Comparison of ENCODE assay signal across 12 mouse cellular contexts in the genomic region with DNA sequence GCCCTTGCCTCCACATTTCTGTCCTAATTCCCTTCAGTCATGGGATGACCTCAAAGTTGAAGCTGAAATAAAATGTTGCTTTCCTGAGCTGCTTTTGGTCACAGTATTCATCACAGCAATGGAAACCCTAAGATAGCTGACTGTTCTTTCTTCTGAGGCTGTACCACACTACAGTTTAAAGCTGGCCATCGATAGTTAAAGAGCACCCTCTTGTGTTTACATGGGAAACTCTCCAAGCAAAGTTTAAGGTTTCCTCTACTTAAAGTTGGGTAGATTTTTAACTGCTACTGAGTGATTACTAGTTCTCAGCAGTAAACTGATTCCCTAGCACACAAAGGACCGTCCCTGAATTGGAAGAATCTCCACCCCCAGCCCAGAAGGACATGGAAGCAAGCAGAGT. TPM values are rescaled to one million over a fixed set of nuclear protein-coding genes. Genes with fewer than 3 reads are reported as not detected.
DNase-seq lines count a peak whose midpoint lies in the region; ATAC-seq and TF ChIP-seq lines count a peak whose summit lies in the region.
"Had no signal": no experiment of that assay in that cellular context is flagged by ENCODE, and none has a peak within 500 bp of the region (broad histone marks: within the 10 kb centered on the region; RNA-seq: fewer than 3 reads in every experiment).

No protein-coding gene starts in this region.

- no peak for TF ChIP-seq POLR2A in brain, embryonic 14.5 days (IDR thresholded peaks at IDR 0.05; ENCODE audit: borderline replicate concordance, extremely low read depth, insufficient read depth, insufficient read length, poor library complexity, severe bottlenecking)

- no peak overlapping the region for H3K4me2 ChIP-seq in kidney, postnatal 0 days (ENCODE audit: low read length)
- H3K4me2 ChIP-seq: lung, embryonic 15.5 days had no signal

- peak; percentile 79 for DNase-seq in kidney, postnatal 0 days (ENCODE audit: low spot score)
- no peak for DNase-seq in kidney, postnatal 4 days
- peak; percentile 52 for DNase-seq in brain, embryonic 14.5 days (ENCODE audit: low read depth)
- no peak for DNase-seq in heart, postnatal 4 days
- no peak for DNase-seq in spleen, postnatal 36 days (ENCODE audit: low spot score in 2 of 2)
- DNase-seq in adrenal gland, postnatal 14 days: no peak
- DNase-seq: adrenal gland, postnatal 36 days; thymus, postnatal 4 days had no signal

- no peak overlapping the region for H3K4me3 ChIP-seq in kidney, postnatal 0 days (replicated peaks; ENCODE audit: low read depth, low read length)
- H3K4me3 ChIP-seq in E14TG2a.4 (replicated peaks; ENCODE audit: low read length): no peak overlapping the region
- H3K4me3 ChIP-seq in megakaryocyte, embryonic 14.5 days (replicated peaks): peak overlapping the region; percentile 3
- H3K4me3 ChIP-seq: hindbrain, embryonic 10.5 days; lung, embryonic 15.5 days had no signal

- 34% methylated on average over 2 of the region's 2 CpGs for WGBS in kidney, postnatal 0 days

- no peak overlapping the region for H3K27ac ChIP-seq in kidney, postnatal 0 days
- H3K27ac ChIP-seq: hindbrain, embryonic 10.5 days; lung, embryonic 15.5 days had no signal

- H3K27me3 ChIP-seq in kidney, postnatal 0 days (ENCODE audit: insufficient read depth, low read length): no peaks in the 10 kb centered on the region
- no peaks in the 10 kb centered on the region for H3K27me3 ChIP-seq in E14TG2a.4 (ENCODE audit: insufficient read depth, low read length)
- H3K27me3 ChIP-seq in megakaryocyte, embryonic 14.5 days (replicated peaks): no peaks in the 10 kb centered on the region
- H3K27me3 ChIP-seq: lung, embryonic 15.5 days had no signal

- H3K9me3 ChIP-seq in kidney, postnatal 0 days (replicated peaks; ENCODE audit: low read length): no peaks in the 10 kb centered on the region
- no peaks in the 10 kb centered on the region for H3K9me3 ChIP-seq in E14TG2a.4 (ENCODE audit: low read length)
- H3K9me3 ChIP-seq in megakaryocyte, embryonic 14.5 days: no peaks in the 10 kb centered on the region
- H3K9me3 ChIP-seq: hindbrain, embryonic 10.5 days; lung, embryonic 15.5 days had no signal

- H3K4me1 ChIP-seq in kidney, postnatal 0 days (replicated peaks; ENCODE audit: insufficient read depth, low read length): no peaks in the 10 kb centered on the region
- peaks cover 64% of the 10 kb centered on the region for H3K4me1 ChIP-seq in E14TG2a.4 (replicated peaks; ENCODE audit: low read depth, low read length)
- peaks cover 53% of the 10 kb centered on the region for H3K4me1 ChIP-seq in megakaryocyte, embryonic 14.5 days
- H3K4me1 ChIP-seq: hindbrain, embryonic 10.5 days had no signal

- TF ChIP-seq CTCF in kidney, postnatal 0 days (IDR thresholded peaks at IDR 0.05; ENCODE audit: low read depth): peak; percentile 77
- TF ChIP-seq CTCF in E14TG2a.4 (conservative IDR thresholded peaks at IDR 0.05; ENCODE audit: low read length): peak; percentile 13; the same call in 1 of the 2 replicates
- TF ChIP-seq CTCF in brain, embryonic 14.5 days (IDR thresholded peaks at IDR 0.05; ENCODE audit: borderline replicate concordance, extremely low read depth, insufficient read depth, insufficient read length): peak; percentile 19; the same call in 1 of the 2 replicates

- ATAC-seq in kidney, postnatal 0 days (replicated peaks; ENCODE audit: low FRiP score, low read depth): no peak; the same call in 1 of the 2 replicates

- H3K9ac ChIP-seq in kidney, postnatal 0 days (ENCODE audit: low read depth, low read length): no peak overlapping the region
- H3K9ac ChIP-seq: lung, embryonic 15.5 days had no signal

- H3K36me3 ChIP-seq in kidney, postnatal 0 days (ENCODE audit: insufficient read depth, low read length): peaks cover 39% of the 10 kb centered on the region
- H3K36me3 ChIP-seq in E14TG2a.4 (ENCODE audit: insufficient read depth, low read length): peaks cover 96% of the 10 kb centered on the region
- H3K36me3 ChIP-seq in megakaryocyte, embryonic 14.5 days (replicated peaks; ENCODE audit: low read length): peaks cover 75% of the 10 kb centered on the region

RNA-seq across cellular contexts. Expression of gene Sae1, which starts 13.9 kb away (rescaled TPM):
- polyA plus RNA-seq in kidney, postnatal 0 days (2015; fragmentation: Nextera tagmentation; extraction: Ambion mirVana): 184 and 212 TPM in 2 replicates
- 147 and 150 TPM in 2 replicates for polyA plus RNA-seq in brain, embryonic 14.5 days (2012; rRNA removed)
- 4.3 and 20.1 TPM in 2 replicates for polyA plus RNA-seq in megakaryocyte, embryonic 14.5 days (2012; ENCODE audit: insufficient read depth, low replicate concordance)
- 100 to 1,000 TPM; 105 to 110 TPM for total RNA-seq in heart, postnatal 4 days (2021)
- 62.3 and 72.1 TPM in 2 replicates for total RNA-seq in adrenal gland, postnatal 14 days (2021)

RNA-seq across cellular contexts. Expression of gene Zc3h4, which starts 27.0 kb away (rescaled TPM):
- polyA plus RNA-seq in kidney, postnatal 0 days (2015; fragmentation: Nextera tagmentation; extraction: Ambion mirVana): 9.6 and 10.4 TPM in 2 replicates
- 63.7 and 73.2 TPM in 2 replicates for polyA plus RNA-seq in brain, embryonic 14.5 days (2012; rRNA removed)
- 59.1 and 96.9 TPM in 2 replicates for polyA plus RNA-seq in megakaryocyte, embryonic 14.5 days (2012; ENCODE audit: insufficient read depth, low replicate concordance)
- 10 to 100 TPM; 36.8 to 39.3 TPM for total RNA-seq in heart, postnatal 4 days (2021)
- total RNA-seq in adrenal gland, postnatal 14 days (2021): 37.4 and 48.5 TPM in 2 replicates

Comparison
In these comparisons a context has a peak if more than half of its experiments do, and no peak if none do; other contexts are left out.
1. DNase-seq: peak in kidney, postnatal 0 days (single experiment) and brain, embryonic 14.5 days (single experiment); none in kidney, postnatal 4 days (0 of 2), heart, postnatal 4 days (single experiment), spleen, postnatal 36 days (0 of 2) and adrenal gland, postnatal 14 days (single experiment).
2. CTCF ChIP-seq: peak in every context shown above with its lines; median percentile 77 in kidney, postnatal 0 days; 19 in brain, embryonic 14.5 days; 13 in E14TG2a.4.